Mouse (Mus musculus) heart, embryonic 15.5 days (tissue): ENCODE results near the gene Rfx1. TPM values are rescaled to one million over a fixed set of nuclear protein-coding genes. Genes with fewer than 3 reads are reported as not detected.
A peak's percentile ranks its signal among the peaks of the same experiment; 100 is the strongest.

Experiments
- microRNA counts: library from miRNA; unstranded; fragments of <30 nt; microRNA quantifications from one replicate; lab custom pipeline; 2016
- microRNA-seq: library from miRNA; unstranded; fragments of <30 nt; microRNA quantifications from one replicate; pipeline ENCODE4, GENCODE M21; 2016
- polyA plus RNA-seq: library from polyadenylated mRNA; unstranded; fragments of >200 nt; fragmentation: Nextera tagmentation; extraction: Ambion mirVana; gene quantifications from 2 replicates; pipeline ENCODE4 v1.2.1, GENCODE M21; 2015

The Rfx1 gene
- polyA plus RNA-seq, 1 experiment from 2014 or later, result 4.5 TPM

MicroRNAs within 50 kb of the gene (microRNA counts, 519-probe panel; counts per million panel counts)
- microRNA mmu-miR-709 (lab: Ali Mortazavi, UCI), result 2,054 counts per million, percentile 24 among the panel's probes with 10 or more counts

Small RNA genes within 50 kb of the gene (microRNA-seq; reads per million reads assigned to microRNA genes)
- not detected for gene Mir709

Other genes with a start within 250 kb of the Rfx1 start
- gene Adgrl1, start 166.7 kb upstream of the Rfx1 start, polyA plus RNA-seq, result 7.1 and 10.7 TPM in 2 replicates
- 0.76 and 0.93 TPM in 2 replicates for gene Gm10644, start 111.6 kb upstream of the Rfx1 start, polyA plus RNA-seq
- 55.8 and 63.3 TPM in 2 replicates for gene Asf1b, start 111.3 kb upstream of the Rfx1 start, polyA plus RNA-seq
- 246 and 260 TPM in 2 replicates for gene Prkaca, start 93.8 kb upstream of the Rfx1 start, polyA plus RNA-seq
- 5.6 and 5.9 TPM in 2 replicates for gene Samd1, start 69.2 kb upstream of the Rfx1 start, polyA plus RNA-seq
- gene 1700067K01Rik, start 65.3 kb upstream of the Rfx1 start, polyA plus RNA-seq, result 0.74 and 0.90 TPM in 2 replicates
- gene 2210011C24Rik, start 54.7 kb upstream of the Rfx1 start, polyA plus RNA-seq, result 0.31 and 0.57 TPM in 2 replicates
- gene Palm3, start 45.4 kb upstream of the Rfx1 start, polyA plus RNA-seq, result 1.2 and 1.9 TPM in 2 replicates
- gene Il27ra, start 24.2 kb upstream of the Rfx1 start, polyA plus RNA-seq, result 5.4 and 6.6 TPM in 2 replicates
- 0.39 TPM in 1 of 2 replicates, not detected in the other for gene Rln3, start 21.8 kb upstream of the Rfx1 start, polyA plus RNA-seq
- gene Gm10643, start 1.7 kb upstream of the Rfx1 start, polyA plus RNA-seq, result 0.71 and 1.3 TPM in 2 replicates
- gene Dcaf15, start 37.9 kb downstream of the Rfx1 start, polyA plus RNA-seq, result 4.6 and 6.8 TPM in 2 replicates
- 0.04 and 0.29 TPM in 2 replicates for gene Podnl1, start 59.2 kb downstream of the Rfx1 start, polyA plus RNA-seq
- gene Cc2d1a, start 81.1 kb downstream of the Rfx1 start, polyA plus RNA-seq, result 11.9 and 18.7 TPM in 2 replicates
- 0.60 and 0.77 TPM in 2 replicates for gene 4930432K21Rik, start 81.2 kb downstream of the Rfx1 start, polyA plus RNA-seq
- gene Nanos3, start 118.4 kb downstream of the Rfx1 start, polyA plus RNA-seq, result 1.4 and 1.6 TPM in 2 replicates
- 7.6 and 9.7 TPM in 2 replicates for gene Zswim4, start 170.2 kb downstream of the Rfx1 start, polyA plus RNA-seq
- gene D8Ertd738e, start 182.9 kb downstream of the Rfx1 start, polyA plus RNA-seq, result 290 and 291 TPM in 2 replicates
- gene Mri1, start 190.5 kb downstream of the Rfx1 start, polyA plus RNA-seq, result 36.1 and 42.7 TPM in 2 replicates
- gene Ccdc130, start 203.5 kb downstream of the Rfx1 start, polyA plus RNA-seq, result 15.2 and 15.7 TPM in 2 replicates